Mouse (Mus musculus) C2C12 (cell line): Measurements from ENCODE around the gene Cep152. TPM values are rescaled to one million over a fixed set of nuclear protein-coding genes. Genes with fewer than 3 reads are reported as not detected.

Experiments used
- H3K27me3 ChIP-seq: one replicate; pipeline ENCODE4 v1.6.1; 2011; ENCODE audit not compliant: control insufficient read depth, insufficient read depth, insufficient read length
- H3K36me3 ChIP-seq: one replicate; pipeline ENCODE4 v1.6.1; 2011; ENCODE audit not compliant: control insufficient read depth, insufficient read depth
- H3K4me3 ChIP-seq: one replicate; pipeline ENCODE4 v1.5.1; 2011; ENCODE audit warnings: mild to moderate bottlenecking, control low read depth; ENCODE audit not compliant: poor library complexity, insufficient read depth, severe bottlenecking
- H3K79me2 ChIP-seq: one replicate; pipeline ENCODE4 v1.6.1; 2011; ENCODE audit not compliant: control insufficient read depth, insufficient read depth
- H3K79me3 ChIP-seq: one replicate; pipeline ENCODE4 v1.6.1; 2011; ENCODE audit warnings: low read depth, control low read depth
- H3ac ChIP-seq: one replicate; pipeline ENCODE3; 2011; ENCODE audit warnings: low read depth; ENCODE audit not compliant: control insufficient read depth, insufficient read length
- CEBPB ChIP-seq: IDR thresholded peaks from one replicate; pipeline ENCODE4 v1.6.1; 2011; ENCODE audit warnings: low read depth, mild to moderate bottlenecking, control low read depth, moderate library complexity
- CTCF ChIP-seq: IDR thresholded peaks from one replicate; pipeline ENCODE4 v1.5.1; 2011; ENCODE audit not compliant: control insufficient read depth, insufficient read depth, insufficient read length
- FOSL1 ChIP-seq: IDR thresholded peaks from one replicate; pipeline ENCODE4 v1.8.0; 2011; ENCODE audit warnings: mild to moderate bottlenecking, low read length; ENCODE audit not compliant: poor library complexity, insufficient read depth, severe bottlenecking
- MAX ChIP-seq: IDR thresholded peaks from one replicate; pipeline ENCODE4 v1.6.1; 2011; ENCODE audit warnings: mild to moderate bottlenecking, control low read depth
- MYOD1 ChIP-seq: IDR thresholded peaks from one replicate; pipeline ENCODE4 v1.6.1; 2011; ENCODE audit warnings: low read depth; ENCODE audit not compliant: control insufficient read depth, insufficient read length
- MYOG ChIP-seq: IDR thresholded peaks from one replicate; pipeline ENCODE4 v1.6.1; 2011; ENCODE audit not compliant: control insufficient read depth, insufficient read length; ENCODE audit errors: extremely low read depth
- USF1 ChIP-seq: IDR thresholded peaks from one replicate; pipeline ENCODE4 v1.6.1; 2011; ENCODE audit warnings: low read depth, mild to moderate bottlenecking, control low read depth, moderate library complexity
- polyA plus RNA-seq: library from polyadenylated mRNA; unstranded; fragments of >200 nt; fragmentation: generic; extraction: Trizol; gene quantifications from one replicate; pipeline ENCODE4 v1.2.1, GENCODE M21; 2012; ENCODE audit warnings: missing spikeins

Cep152 gene
- polyA plus RNA-seq, 1 experiment, result 1.8 TPM

- no peaks in the 10 kb centered on the region for H3K27me3 ChIP-seq
- H3K4me3 ChIP-seq, result no peak overlapping the region
These were observed 1.7 kb downstream of the Cep152 start for GRCm38 (mm10) chr2:125623211-125623610.

GRCm38 (mm10) chr2:125620213-125620907 lies 4.6 kb downstream of the Cep152 start:
- Histone ChIP-seq H3K27me3 (no peaks in the 10 kb centered on the region), H3K4me3 (no peak overlapping the region), H3K36me3 (peaks cover 41% of the 10 kb centered on the region), H3K79me3 (peaks cover 34% of the 10 kb centered on the region), H3ac (no peak overlapping the region), H3K79me2 (peaks cover 45% of the 10 kb centered on the region)
- TF ChIP-seq MYOD1 (no peak), MAX (no peak), MYOG (no peak), CTCF (no peak), FOSL1 (no peak), CEBPB (no peak), USF1 (no peak)

More at GRCm38 (mm10) chr2:125623211-125623610, 1.7 kb downstream of the Cep152 start:
- Histone ChIP-seq H3K79me3 (peaks cover 34% of the 10 kb centered on the region), H3K79me2 (peaks cover 45% of the 10 kb centered on the region), H3ac (no peak overlapping the region), H3K36me3 (peaks cover 21% of the 10 kb centered on the region)
- TF ChIP-seq MAX (no peak), MYOG (no peak), USF1 (no peak), CEBPB (no peak), CTCF (no peak), FOSL1 (no peak), MYOD1 (no peak)

GRCm38 (mm10) chr2:125615858-125616424 lies 9.0 kb downstream of the Cep152 start:
- H3K79me3 ChIP-seq, result no peaks in the 10 kb centered on the region
- H3ac ChIP-seq, result no peak overlapping the region
- H3K79me2 ChIP-seq, result peaks cover 5% of the 10 kb centered on the region
- H3K27me3 ChIP-seq, result no peaks in the 10 kb centered on the region
- no peak for TF ChIP-seq USF1
- no peak for TF ChIP-seq CEBPB
- no peak for TF ChIP-seq MYOD1
- no peak for TF ChIP-seq MYOG
- no peak for TF ChIP-seq FOSL1
- TF ChIP-seq CTCF, result no peak
- TF ChIP-seq MAX, result no peak
- no peak overlapping the region for H3K4me3 ChIP-seq
- peaks cover 73% of the 10 kb centered on the region for H3K36me3 ChIP-seq

GRCm38 (mm10) chr2:125615440-125615839 lies 9.5 kb downstream of the Cep152 start:
- H3K36me3 ChIP-seq, result peaks cover 77% of the 10 kb centered on the region
- H3K4me3 ChIP-seq, result no peak overlapping the region
- H3K27me3 ChIP-seq, result no peaks in the 10 kb centered on the region
- peaks cover 3% of the 10 kb centered on the region for H3K79me2 ChIP-seq
- TF ChIP-seq USF1 (no peak), FOSL1 (no peak), MAX (no peak), MYOD1 (no peak), CEBPB (no peak), MYOG (no peak), CTCF (no peak)
- H3K79me3 ChIP-seq, result no peaks in the 10 kb centered on the region
- H3ac ChIP-seq, result no peak overlapping the region

GRCm38 (mm10) chr2:125606220-125606845 lies 18.6 kb downstream of the Cep152 start:
- Histone ChIP-seq H3K79me3 (no peaks in the 10 kb centered on the region), H3K36me3 (peaks cover 69% of the 10 kb centered on the region), H3K4me3 (no peak overlapping the region), H3K79me2 (no peaks in the 10 kb centered on the region), H3ac (no peak overlapping the region), H3K27me3 (no peaks in the 10 kb centered on the region)
- TF ChIP-seq MYOG (no peak), FOSL1 (no peak), MYOD1 (no peak), CTCF (no peak), MAX (no peak), USF1 (no peak), CEBPB (no peak)
